ENCODE assay signal across 9 mouse cellular contexts in genomic region chr15:25811834-25812250, GRCm38 (mm10). TPM values are rescaled to one million over a fixed set of nuclear protein-coding genes. Genes with fewer than 3 reads are reported as not detected.
A peak's percentile ranks its signal among the peaks of the same experiment; 100 is the strongest.
DNase-seq lines count a peak whose midpoint lies in the region; ATAC-seq and TF ChIP-seq lines count a peak whose summit lies in the region.
"Had no signal": no experiment of that assay in that cellular context is flagged by ENCODE, and none has a peak within 500 bp of the region (broad histone marks: within the 10 kb centered on the region; RNA-seq: fewer than 3 reads in every experiment).

No protein-coding gene starts in this region.

- H3K9me3 ChIP-seq in MEL (replicated peaks; ENCODE audit: insufficient read depth, low read length): no peaks in the 10 kb centered on the region
- peaks cover 7% of the 10 kb centered on the region for H3K9me3 ChIP-seq in heart, embryonic 16.5 days (replicated peaks; ENCODE audit: control insufficient read depth, low read length)
- H3K9me3 ChIP-seq: liver, embryonic 13.5 days had no signal

- no peak overlapping the region for H3K4me3 ChIP-seq in layer of hippocampus, adult 2 months
- H3K4me3 ChIP-seq in MEL (ENCODE audit: control insufficient read depth in 1 of 2, insufficient read depth in 1 of 2, low read depth in 2 of 2, low read length in 2 of 2): no peak overlapping the region
- H3K4me3 ChIP-seq in heart, embryonic 16.5 days (ENCODE audit: low read length): no peak overlapping the region
- H3K4me3 ChIP-seq: liver, embryonic 13.5 days had no signal

- no peaks in the 10 kb centered on the region for H3K79me2 ChIP-seq in MEL (ENCODE audit: control insufficient read depth, insufficient read depth, low read length, poor library complexity)

- no peak overlapping the region for H3K27ac ChIP-seq in layer of hippocampus, adult 2 months
- no peak overlapping the region for H3K27ac ChIP-seq in MEL (ENCODE audit: control insufficient read depth, low read depth, low read length)
- no peak overlapping the region for H3K27ac ChIP-seq in heart, embryonic 16.5 days (ENCODE audit: low read length)
- H3K27ac ChIP-seq: liver, embryonic 13.5 days had no signal

- peak; percentile 71 for TF ChIP-seq CTCF in layer of hippocampus, adult 2 months (conservative IDR thresholded peaks at IDR 0.05)
- peak in 2 of 3 experiments; percentile 10 to 17; a peak in 2 of 6 replicates for TF ChIP-seq CTCF in MEL (IDR thresholded peaks at IDR 0.05 in 2 of 3, conservative IDR thresholded peaks at IDR 0.05 in 1 of 3; ENCODE audit: control insufficient read depth in 1 of 3, insufficient read depth in 1 of 3, low read depth in 2 of 3, low read length in 3 of 3, poor library complexity in 1 of 3, severe bottlenecking in 1 of 3)

- no peak for TF ChIP-seq EP300 in MEL (IDR thresholded peaks at IDR 0.05; ENCODE audit: low read depth in 1 of 2, low read length in 2 of 2)

- DNase-seq in layer of hippocampus, adult 2 months (ENCODE audit: low spot score in 2 of 2): no peak
- no peak for DNase-seq in layer of hippocampus, adult 9-10 months (ENCODE audit: low spot score)
- peak; percentile 9 for DNase-seq in MEL (ENCODE audit: low read depth, low spot score)
- DNase-seq in naive thymus-derived CD4-positive, alpha-beta T cell, adult 2 months (ENCODE audit: low read depth): peak; percentile 73
- no peak for DNase-seq in embryo, embryonic 10 days (ENCODE audit: low spot score)
- DNase-seq in gastrocnemius, postnatal 4 days (ENCODE audit: low spot score in 2 of 2): no peak
- DNase-seq in cerebellum, adult 9-10 months: no peak
- DNase-seq: liver, embryonic 13.5 days had no signal

- no peak; the same call in 1 of the 2 replicates for TF ChIP-seq RAD21 in MEL (IDR thresholded peaks at IDR 0.05; ENCODE audit: low read depth, low read length)

- no peaks in the 10 kb centered on the region for H3K36me3 ChIP-seq in MEL (ENCODE audit: control insufficient read depth in 1 of 2, insufficient read depth in 2 of 2, low read length in 2 of 2)
- H3K36me3 ChIP-seq in heart, embryonic 16.5 days (ENCODE audit: control insufficient read depth, insufficient read depth): peaks cover 28% of the 10 kb centered on the region

- 66% methylated on average over 11 of the region's 11 CpGs for WGBS in heart, embryonic 16.5 days

- no peak for TF ChIP-seq POLR2A in MEL (IDR thresholded peaks at IDR 0.05; ENCODE audit: control insufficient read depth in 1 of 2, insufficient read depth in 1 of 2, low read depth in 1 of 2, low read length in 2 of 2, poor library complexity in 1 of 2)

- no peaks in the 10 kb centered on the region for H3K27me3 ChIP-seq in MEL (ENCODE audit: control insufficient read depth in 1 of 2, insufficient read depth in 2 of 2, low read length in 2 of 2)
- no peaks in the 10 kb centered on the region for H3K27me3 ChIP-seq in heart, embryonic 16.5 days (ENCODE audit: control insufficient read depth, insufficient read depth, low read length)
- H3K27me3 ChIP-seq: liver, embryonic 13.5 days had no signal

- H3K4me2 ChIP-seq in heart, embryonic 16.5 days (ENCODE audit: low read depth, low read length): peak overlapping the region; percentile 32
- H3K4me2 ChIP-seq: liver, embryonic 13.5 days had no signal

- H3K4me1 ChIP-seq in MEL (ENCODE audit: control insufficient read depth in 1 of 2, insufficient read depth in 2 of 2, low read length in 2 of 2): no peaks in the 10 kb centered on the region
- peaks cover 8% of the 10 kb centered on the region for H3K4me1 ChIP-seq in heart, embryonic 16.5 days (ENCODE audit: control insufficient read depth, insufficient read depth, low read length)
- H3K4me1 ChIP-seq: liver, embryonic 13.5 days had no signal

- no peak overlapping the region for H3K9ac ChIP-seq in MEL (ENCODE audit: control insufficient read depth, low read depth, low read length, poor library complexity, severe bottlenecking)
- no peak overlapping the region for H3K9ac ChIP-seq in heart, embryonic 16.5 days (ENCODE audit: low read length)
- H3K9ac ChIP-seq: liver, embryonic 13.5 days had no signal

- ATAC-seq in heart, embryonic 16.5 days (replicated peaks; ENCODE audit: extremely low read depth, insufficient read depth, low FRiP score): no peak

TF ChIP-seq in MEL, 35 proteins besides CTCF, POLR2A, EP300 and RAD21:
- TF ChIP-seq HCFC1 (IDR thresholded peaks at IDR 0.05; ENCODE audit: low read depth, low read length): no peak
- TF ChIP-seq MAFK (IDR thresholded peaks at IDR 0.05; ENCODE audit: borderline replicate concordance, low read depth, low read length): no peak
- no peak for TF ChIP-seq UBTF (IDR thresholded peaks at IDR 0.05; ENCODE audit: borderline replicate concordance, insufficient read depth, low read depth, low read length)
- no peak for TF ChIP-seq MEF2A (IDR thresholded peaks at IDR 0.05; ENCODE audit: extremely low read depth, insufficient replicate concordance, low read depth, low read length, poor library complexity, severe bottlenecking)
- TF ChIP-seq SMC3 (IDR thresholded peaks at IDR 0.05; ENCODE audit: low read depth, low read length): peak; percentile 37; the same call in 1 of the 2 replicates

RNA-seq across cellular contexts. Expression of gene Retreg1, which starts 31.1 kb away (rescaled TPM):
- 10 to 100 TPM; 27.3 to 28.6 TPM for total RNA-seq in layer of hippocampus, adult 2 months (2021)
- 3.1 and 4.1 TPM in 2 replicates for total RNA-seq in MEL (2012; rRNA removed)
- polyA plus RNA-seq in MEL (2012; ENCODE audit: insufficient read depth in 1 of 2, insufficient read length in 2 of 2, low read depth in 1 of 2, low replicate concordance in 2 of 2, missing spikeins in 1 of 2): 1 to 10 TPM in 1 of 2 experiments, not detected in 1; 7.6 TPM
- 91.0 and 97.5 TPM in 2 replicates for polyA plus RNA-seq in heart, embryonic 16.5 days (2015; fragmentation: Nextera tagmentation; extraction: Ambion mirVana)
- 100 to 1,000 TPM; 101 to 102 TPM for total RNA-seq in gastrocnemius, postnatal 4 days (2021)

Comparison
In these comparisons a context has a peak if more than half of its experiments do, and no peak if none do; other contexts are left out.
1. DNase-seq: peak in MEL (single experiment) and naive thymus-derived CD4-positive, alpha-beta T cell, adult 2 months (single experiment); none in layer of hippocampus, adult 2 months (0 of 2), layer of hippocampus, adult 9-10 months (single experiment), embryo, embryonic 10 days (single experiment), gastrocnemius, postnatal 4 days (0 of 2) and cerebellum, adult 9-10 months (single experiment).